Mouse (Mus musculus) ES-E14 (cell line): ENCODE data around the gene Cd8b1. TPM values are rescaled to one million over a fixed set of nuclear protein-coding genes. Genes with fewer than 3 reads are reported as not detected.

Experiments
- DNase-seq: peaks from one replicate; pipeline ENCODE4 v3.0.0-alpha.2; 2013; ENCODE audit warnings: low read depth, low spot score
- H3K27ac ChIP-seq: 2 replicates; pipeline ENCODE4 v1.5.1; 2012; ENCODE audit warnings: low read depth, mild to moderate bottlenecking, low read length, moderate library complexity, mixed read lengths; ENCODE audit not compliant: poor library complexity, insufficient read depth, severe bottlenecking
- H3K36me3 ChIP-seq: 2 replicates; pipeline ENCODE4 v1.6.1; 2012; ENCODE audit warnings: mild to moderate bottlenecking, low read length, moderate library complexity, mixed read lengths; ENCODE audit not compliant: control insufficient read depth, poor library complexity, insufficient read depth, severe bottlenecking
- H3K4me1 ChIP-seq, 2 experiments: fragments of 150-350 bp in 1 of 2; sonication (generic) in 1 of 2; 2 replicates each; pipeline ENCODE4 v1.6.1; 2012; ENCODE audit warnings: low read length in 2 of 2, mild to moderate bottlenecking in 1 of 2, mixed read lengths in 1 of 2; ENCODE audit not compliant: control insufficient read depth in 2 of 2, insufficient read depth in 2 of 2, poor library complexity in 1 of 2
- H3K4me3 ChIP-seq, 2 experiments: fragments of 150-350 bp in 1 of 2; sonication (generic) in 1 of 2; 2 replicates each; pipeline ENCODE4 v1.5.1; 2012; ENCODE audit warnings: low read length in 2 of 2, low read depth in 1 of 2, mild to moderate bottlenecking in 1 of 2, mixed read lengths in 1 of 2; ENCODE audit not compliant: insufficient read depth in 1 of 2, poor library complexity in 1 of 2, severe bottlenecking in 1 of 2
- H3K9ac ChIP-seq: 2 replicates; pipeline ENCODE4 v1.6.1; 2012; ENCODE audit warnings: low read depth, mild to moderate bottlenecking, low read length, mixed read lengths; ENCODE audit not compliant: poor library complexity, insufficient read depth, severe bottlenecking
- H3K9me3 ChIP-seq: fragments of 150-350 bp; sonication (generic); 2 replicates; pipeline ENCODE4 v1.6.1; 2012; ENCODE audit warnings: low read depth, mild to moderate bottlenecking, low read length; ENCODE audit not compliant: control insufficient read depth, insufficient read depth
- CHD2 ChIP-seq: IDR thresholded peaks from 2 replicates; pipeline ENCODE4 v1.6.1; 2014; ENCODE audit warnings: mild to moderate bottlenecking, low read depth, low read length, inconsistent platforms
- HCFC1 ChIP-seq: IDR thresholded peaks from 2 replicates; pipeline ENCODE4 v1.6.1; 2012; ENCODE audit warnings: low read length, inconsistent platforms, borderline replicate concordance; ENCODE audit not compliant: insufficient read depth
- MAFK ChIP-seq: IDR thresholded peaks from 2 replicates; pipeline ENCODE4 v1.6.1; 2014; ENCODE audit warnings: mild to moderate bottlenecking, low read depth, low read length, inconsistent platforms; ENCODE audit not compliant: insufficient read depth
- ZC3H11A ChIP-seq: IDR thresholded peaks from 2 replicates; pipeline ENCODE4 v1.6.1; 2012; ENCODE audit warnings: low read depth, mild to moderate bottlenecking, inconsistent platforms, low read length, borderline replicate concordance
- ZNF384 ChIP-seq: IDR thresholded peaks from 2 replicates; pipeline ENCODE4 v1.6.1; 2012; ENCODE audit warnings: low read depth, low read length, inconsistent platforms
- in situ Hi-C, 2 experiments: fragments of 600-800 bp; cut with MboI; formaldehyde crosslinking; loops; one replicate each; pipeline ENCODE4 v1.15.1; 2025; ENCODE audit warnings: low sequenced_read_pairs in 2 of 2, inconsistent platforms in 1 of 2; ENCODE audit not compliant: unreplicated experiment in 2 of 2
- total RNA-seq: library from RNA; depleted of rRNA; stranded (reverse); fragments of 300-350 nt; gene quantifications from 2 replicates; pipeline ENCODE4 v1.2.3, GENCODE M21; 2012

The Cd8b1 gene
- total RNA-seq, 1 experiment, result not detected

DNA sequence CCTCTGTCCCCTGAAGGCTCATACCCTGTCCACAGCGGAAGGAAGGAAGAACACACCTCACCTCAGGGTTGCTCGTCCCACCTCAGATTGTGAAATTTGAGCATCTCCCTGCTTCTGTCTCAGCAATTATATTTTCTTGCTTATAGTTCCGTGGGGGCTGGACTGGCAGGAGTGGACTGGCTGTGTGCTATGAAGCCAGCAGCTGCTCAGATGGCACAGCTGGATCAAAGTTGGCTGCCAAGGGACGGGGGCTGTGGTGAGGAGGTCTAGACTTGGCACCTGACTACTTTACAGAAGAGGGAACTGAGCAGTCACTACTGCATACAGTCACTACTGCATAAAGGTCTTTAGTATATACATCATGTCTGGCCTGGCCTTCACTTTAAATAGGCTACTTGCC lies 16.8 kb downstream of the Cd8b1 start:
- H3K9ac ChIP-seq, result no peak overlapping the region
- DNase-seq, result no peak
- H3K4me3 ChIP-seq, result no peak overlapping the region
- in situ Hi-C loops, result no loop called here
- H3K4me1 ChIP-seq, result no peaks in the 10 kb centered on the region
- no peak overlapping the region for H3K27ac ChIP-seq
- no peaks in the 10 kb centered on the region for H3K36me3 ChIP-seq
- no peak for TF ChIP-seq ZNF384
- no peak for TF ChIP-seq CHD2
- TF ChIP-seq ZC3H11A, result no peak
- TF ChIP-seq HCFC1, result no peak
- no peak for TF ChIP-seq MAFK
- no peaks in the 10 kb centered on the region for H3K9me3 ChIP-seq

GRCm38 (mm10) chr6:71341179-71341578 lies 18.6 kb downstream of the Cd8b1 start:
- Histone ChIP-seq H3K9ac (no peak overlapping the region), H3K4me3 (no peak overlapping the region), H3K27ac (no peak overlapping the region), H3K4me1 (no peaks in the 10 kb centered on the region), H3K36me3 (no peaks in the 10 kb centered on the region), H3K9me3 (no peaks in the 10 kb centered on the region)
- in situ Hi-C loops, result no loop called here
- no peak for DNase-seq
- TF ChIP-seq HCFC1, result no peak
- TF ChIP-seq CHD2, result no peak
- no peak for TF ChIP-seq ZNF384
- no peak for TF ChIP-seq ZC3H11A
- no peak for TF ChIP-seq MAFK

GRCm38 (mm10) chr6:71348006-71348405 lies 25.4 kb downstream of the Cd8b1 start:
- no peaks in the 10 kb centered on the region for H3K36me3 ChIP-seq
- H3K9ac ChIP-seq, result no peak overlapping the region
- peak; percentile 16 for DNase-seq
- no peak for TF ChIP-seq MAFK
- peak; percentile 3; the same call in 1 of the 2 replicates for TF ChIP-seq ZC3H11A
- no peak overlapping the region for H3K27ac ChIP-seq
- no peaks in the 10 kb centered on the region for H3K9me3 ChIP-seq
- H3K4me1 ChIP-seq, result no peaks in the 10 kb centered on the region
- no peak overlapping the region for H3K4me3 ChIP-seq
- in situ Hi-C loops, result no loop called here

DNA sequence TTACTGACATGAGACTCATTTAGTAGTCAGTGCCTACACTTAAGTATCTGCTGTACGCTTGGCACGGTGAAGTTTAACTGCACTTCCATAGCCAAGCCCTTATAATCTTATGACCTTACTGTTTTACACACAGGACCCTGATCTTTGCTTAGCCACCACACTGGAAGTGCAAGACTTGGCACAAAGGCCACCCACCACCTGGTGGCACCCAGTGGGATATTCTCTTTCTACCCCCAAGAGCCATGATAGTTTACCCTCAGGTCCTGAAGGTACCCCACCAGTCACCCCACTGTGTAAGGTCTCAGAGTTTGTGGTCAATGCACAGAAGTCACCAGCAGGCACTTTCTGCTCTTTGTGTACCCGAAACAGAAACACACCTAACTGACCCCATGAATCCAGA lies 28.6 kb downstream of the Cd8b1 start:
- Histone ChIP-seq H3K9ac (no peak overlapping the region), H3K4me3 (no peak overlapping the region), H3K9me3 (no peaks in the 10 kb centered on the region), H3K36me3 (no peaks in the 10 kb centered on the region), H3K27ac (no peak overlapping the region), H3K4me1 (no peaks in the 10 kb centered on the region)
- no peak for TF ChIP-seq ZNF384
- TF ChIP-seq CHD2, result no peak
- TF ChIP-seq ZC3H11A, result no peak
- in situ Hi-C loops, result no loop called here
- no peak for DNase-seq

DNA sequence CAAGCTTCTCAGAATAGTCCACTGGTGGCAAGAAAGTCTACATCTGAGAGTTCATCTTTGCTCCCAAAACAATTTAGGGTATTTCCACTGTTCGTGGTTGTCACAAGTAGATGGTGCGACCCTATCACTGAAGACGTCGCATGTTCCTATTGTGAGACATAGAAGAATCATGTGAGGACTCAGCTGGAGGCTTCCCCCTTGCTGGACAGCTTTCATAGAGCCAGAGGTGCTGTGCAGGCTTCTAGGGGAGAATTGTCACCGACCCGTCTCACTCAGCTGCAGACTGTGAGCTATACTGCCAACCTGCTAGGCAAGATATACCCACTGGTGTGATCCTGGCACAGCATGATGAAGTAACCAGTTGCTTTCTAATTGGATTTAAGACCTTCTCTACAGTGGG lies 29.6 kb downstream of the Cd8b1 start:
- Histone ChIP-seq H3K4me3 (no peak overlapping the region), H3K36me3 (no peaks in the 10 kb centered on the region), H3K4me1 (no peaks in the 10 kb centered on the region), H3K9ac (no peak overlapping the region), H3K9me3 (no peaks in the 10 kb centered on the region), H3K27ac (no peak overlapping the region)
- no peak for TF ChIP-seq ZC3H11A
- no peak for TF ChIP-seq CHD2
- no peak for TF ChIP-seq MAFK
- TF ChIP-seq HCFC1, result no peak
- TF ChIP-seq ZNF384, result no peak
- no peak for DNase-seq
- in situ Hi-C loops, result no loop called here
